Mouse (Mus musculus) left cerebral cortex, adult 8-10 months (tissue): ENCODE measurements around the gene Fndc1. TPM values are rescaled to one million over a fixed set of nuclear protein-coding genes. Genes with fewer than 3 reads are reported as not detected.

ENCODE experiments used
- DNase-seq, 2 experiments: peaks; one replicate each; pipeline ENCODE4 v3.0.0; 2022; ENCODE audit warnings: low spot score in 2 of 2
- microRNA-seq, 2 experiments: library from miRNA; unstranded; fragments of <30 nt; microRNA quantifications; one replicate each; pipeline ENCODE4 v1.2.0; 2022
- total RNA-seq, 4 experiments: library from RNA; stranded (reverse); gene quantifications; 2 replicates each; pipeline ENCODE4 v1.2.4; 2022

Fndc1 gene
- total RNA-seq, 4 experiments from 2014 or later, result 3.9 to 6.2 (median 4.9) TPM

DNA sequence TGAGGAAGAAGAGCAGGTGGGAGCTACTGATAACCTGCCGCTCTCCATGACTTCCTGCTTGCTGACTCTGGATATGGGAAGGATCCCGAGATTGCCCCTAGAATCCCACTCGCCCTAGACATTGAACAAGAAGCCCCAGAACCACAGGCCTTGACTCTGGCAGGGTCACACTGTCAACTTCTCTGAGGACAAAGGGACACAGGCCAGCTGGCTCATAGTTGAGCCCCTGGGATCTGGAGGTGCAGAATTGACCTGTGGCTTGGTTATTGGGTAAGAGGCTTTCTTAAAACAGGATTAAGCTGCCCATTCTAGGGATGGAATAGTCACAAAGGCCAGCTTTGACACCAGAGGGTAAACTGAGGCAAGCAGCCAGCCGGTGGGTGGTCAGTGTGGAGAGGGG is 136.8 kb downstream of the Fndc1 start:
- DNase-seq, result no peak

Small RNAs within 50 kb of the gene (microRNA-seq; reads per million reads assigned to microRNA genes)
- 0 reads per million in 2 experiments for gene Gm25872

Other genes with a start within 250 kb of the Fndc1 start
- gene Tagap, start 98.7 kb upstream of the Fndc1 start, total RNA-seq, result 1 to 10 TPM; 5.9 to 6.8 (median 6.6) TPM
- gene Rsph3a, start 118.3 kb upstream of the Fndc1 start, total RNA-seq, result 10 to 100 TPM; 27.8 to 50.4 (median 34.7) TPM